Mouse (Mus musculus) right cerebral cortex, postnatal 14 days (tissue): Measurements from ENCODE around the gene Fam198b.

Experiments
- DNase-seq: peaks from one replicate; pipeline ENCODE4 v3.0.0; 2022

The Fam198b gene

DNA sequence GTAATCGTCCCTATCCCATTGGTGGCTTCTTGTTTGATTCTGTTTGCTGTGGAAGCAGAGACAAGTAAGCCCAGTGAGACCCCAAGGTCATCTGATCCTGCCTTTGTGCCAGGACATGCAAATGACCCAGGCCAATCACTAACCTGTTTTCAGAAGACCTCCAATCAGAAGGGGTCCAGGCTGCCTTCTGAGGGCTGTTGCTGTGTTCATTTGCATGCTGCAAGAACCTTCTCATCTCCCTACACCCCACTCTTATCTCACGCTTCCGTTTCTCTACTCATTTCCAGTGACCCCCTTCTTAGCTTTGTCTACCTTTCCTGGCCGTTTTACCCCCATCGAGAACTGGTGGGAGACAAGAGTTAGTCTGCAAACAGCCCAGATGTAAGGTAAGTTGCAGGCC, at the start of gene Fam198b:
TSS of gene Fam198b (plus strand) at position 229 of the 400 bp plus-strand sequence.
- no peak for DNase-seq

DNA sequence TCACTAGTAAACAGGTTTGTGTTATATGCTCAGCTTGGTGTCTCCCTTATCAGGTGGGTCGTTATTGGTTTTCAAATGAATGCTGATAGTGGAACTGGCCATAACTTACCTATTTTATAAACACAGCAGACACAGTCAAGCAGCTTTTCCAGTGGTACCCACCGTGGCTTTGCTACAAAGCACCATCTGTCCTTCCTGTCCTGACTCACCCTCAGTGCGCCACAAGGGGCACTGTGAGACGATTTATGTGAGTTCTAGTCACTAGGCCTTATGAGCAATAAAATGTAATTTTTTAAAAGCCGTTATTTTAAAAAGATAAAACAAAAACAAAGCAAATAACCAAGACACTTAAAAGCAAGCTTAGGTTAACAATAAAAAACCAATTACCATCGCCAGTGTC, 45.6 kb upstream of the Fam198b start:
- DNase-seq: no peak

DNA sequence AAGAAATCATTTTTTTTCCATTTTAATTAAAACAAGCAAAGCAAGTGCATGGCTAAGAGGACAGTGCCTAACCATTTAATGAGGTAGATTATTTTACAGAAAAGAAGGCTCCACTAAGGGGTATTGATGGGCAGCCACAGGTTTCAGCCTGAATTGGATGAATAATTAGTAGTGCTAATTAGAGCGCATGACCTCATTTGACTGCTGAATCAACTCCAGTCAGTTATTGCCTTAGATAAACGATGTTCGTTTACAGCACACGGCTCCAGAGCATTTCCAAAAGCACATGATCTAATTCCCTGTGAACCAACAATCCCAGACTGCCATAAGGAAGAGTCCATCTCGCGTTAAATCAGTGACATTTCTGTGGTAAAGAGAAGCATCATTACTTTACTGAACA, 42.9 kb upstream of the Fam198b start:
- no peak for DNase-seq

DNA sequence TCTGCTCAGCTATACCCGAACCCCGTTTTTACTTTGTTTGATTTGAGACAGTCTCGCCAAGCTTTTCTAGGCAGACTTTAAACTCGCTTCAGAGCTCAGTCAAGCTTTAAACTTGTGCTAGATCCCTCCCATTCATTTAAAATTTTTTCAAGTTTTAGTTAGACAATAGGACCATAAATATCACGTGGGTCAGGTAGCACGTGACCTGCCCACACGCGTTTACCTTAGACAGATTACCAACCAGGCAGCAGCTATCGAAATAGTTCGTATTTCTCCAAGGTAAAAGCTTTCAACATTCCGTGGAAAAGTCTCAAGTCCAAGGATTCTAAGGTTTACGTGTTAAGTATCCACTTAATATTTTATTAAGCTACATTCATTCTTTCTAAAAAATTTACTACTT, 42.2 kb upstream of the Fam198b start:
- DNase-seq: no peak

DNA sequence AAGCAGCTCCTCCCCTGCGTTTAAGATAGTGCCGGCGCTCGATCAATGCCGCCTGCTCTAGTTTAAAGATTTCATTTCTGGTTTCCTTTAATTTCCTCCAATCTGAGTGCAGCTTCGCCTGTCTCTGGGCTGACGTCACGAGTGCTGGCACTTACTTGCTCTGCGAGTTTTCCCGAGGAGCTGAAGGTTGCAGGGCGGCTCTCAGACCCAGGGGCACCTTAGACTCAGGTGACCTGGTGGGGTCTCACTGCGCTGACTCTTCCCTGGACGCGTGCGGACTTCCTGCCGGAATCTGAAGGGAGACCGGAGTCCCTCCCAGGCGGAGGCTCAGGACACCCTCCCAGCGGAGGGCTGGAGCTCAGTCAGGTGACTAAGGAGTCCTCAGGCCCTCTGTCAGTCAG, 41.7 kb upstream of the Fam198b start:
- peak; percentile 59 for DNase-seq

DNA sequence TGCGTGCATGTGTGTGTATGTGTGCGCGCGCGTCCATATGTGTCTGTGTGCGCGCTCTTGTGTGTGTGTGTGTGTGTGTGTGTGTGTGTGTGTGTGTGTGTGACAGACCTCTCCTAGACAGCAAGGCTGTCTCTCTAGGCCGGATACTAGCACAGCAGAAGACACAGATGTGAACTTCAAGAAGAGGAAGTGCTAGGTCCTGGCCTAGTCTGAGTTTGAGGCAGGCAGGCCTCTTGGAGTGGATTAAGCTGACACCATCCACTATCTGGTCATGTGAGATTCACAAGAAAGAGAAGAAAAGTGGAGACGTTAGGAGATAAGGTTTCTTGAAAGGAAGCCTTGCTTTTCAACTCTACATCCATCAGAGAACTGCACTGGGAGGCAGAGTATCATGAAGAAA, 40.3 kb upstream of the Fam198b start:
- no peak for DNase-seq

DNA sequence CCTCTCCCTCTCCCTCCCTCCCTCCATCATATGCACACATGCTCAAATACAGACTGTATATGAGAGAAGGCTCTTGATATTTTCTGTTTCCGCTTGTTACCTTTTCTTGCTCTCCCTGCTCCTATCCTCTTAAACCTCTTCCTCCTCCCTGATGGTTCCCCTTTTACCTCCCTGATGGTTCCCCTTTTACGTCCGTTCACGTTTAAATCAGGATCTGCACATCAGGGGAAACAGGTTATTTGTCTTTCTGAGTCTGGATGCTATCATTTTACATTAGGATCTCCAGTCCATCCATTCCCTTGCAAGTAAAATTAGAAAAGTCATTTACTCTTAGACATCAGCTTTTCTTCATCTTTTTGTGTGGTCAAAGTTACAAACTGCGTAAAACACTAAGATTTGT, 37.7 kb upstream of the Fam198b start:
- no peak for DNase-seq

DNA sequence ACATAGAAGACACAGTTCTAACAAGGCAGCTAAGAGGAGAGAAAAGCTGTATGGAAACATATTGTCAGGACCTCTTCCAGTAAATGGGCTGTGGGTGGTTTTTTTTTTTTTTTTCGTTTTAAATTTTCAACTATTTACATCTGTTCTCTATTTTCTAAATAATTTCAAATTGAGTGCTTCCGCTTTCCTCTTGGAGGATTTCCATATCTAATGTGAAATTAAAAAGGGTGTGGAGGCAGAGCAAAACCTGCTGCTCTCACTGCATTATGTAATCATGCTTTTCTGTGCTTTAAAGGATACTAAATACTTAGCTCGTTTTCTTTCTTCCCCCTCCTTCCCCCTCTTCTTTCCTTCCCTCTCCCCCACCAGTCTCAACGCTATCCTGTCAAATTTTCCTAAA, 35.5 kb upstream of the Fam198b start:
- DNase-seq: no peak

DNA sequence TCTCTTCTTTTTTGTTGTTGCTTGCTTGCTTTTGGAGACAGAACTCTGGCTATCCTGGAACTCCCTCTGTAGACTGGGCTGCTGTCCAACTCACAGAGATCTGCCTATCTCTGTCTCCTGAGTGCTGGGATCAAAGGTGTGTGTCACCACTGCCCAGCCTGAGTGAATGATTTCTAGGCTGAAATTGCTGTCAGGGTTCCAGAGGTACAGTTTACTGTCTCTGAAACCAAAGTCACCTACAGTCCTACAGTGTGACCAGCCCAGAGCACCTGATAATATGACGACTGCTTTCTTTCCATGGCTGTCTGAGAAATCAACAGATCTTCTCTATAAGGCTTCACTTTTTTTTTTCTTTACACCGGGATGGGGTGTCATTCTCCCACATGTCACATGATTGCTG, 34.7 kb upstream of the Fam198b start:
- no peak for DNase-seq

DNA sequence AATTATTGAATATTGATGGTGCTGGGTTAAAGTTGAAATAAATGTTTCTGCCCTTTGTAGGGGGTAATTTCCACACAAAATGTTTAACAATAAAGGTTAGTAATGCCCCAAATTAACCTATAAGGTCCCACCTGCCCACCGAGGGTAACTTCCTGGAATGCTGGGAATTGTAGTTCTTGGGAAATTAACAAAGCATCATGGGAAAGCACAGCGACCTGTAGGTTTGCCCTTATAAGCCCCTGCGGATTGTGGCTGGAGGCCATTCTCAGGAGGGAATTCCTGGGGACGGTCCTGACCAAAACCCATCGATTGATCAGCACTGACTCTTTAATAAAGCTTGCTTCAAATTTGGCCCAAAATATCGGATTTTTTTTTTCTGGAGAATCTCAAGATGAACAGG, 33.7 kb upstream of the Fam198b start:
- DNase-seq: no peak

DNA sequence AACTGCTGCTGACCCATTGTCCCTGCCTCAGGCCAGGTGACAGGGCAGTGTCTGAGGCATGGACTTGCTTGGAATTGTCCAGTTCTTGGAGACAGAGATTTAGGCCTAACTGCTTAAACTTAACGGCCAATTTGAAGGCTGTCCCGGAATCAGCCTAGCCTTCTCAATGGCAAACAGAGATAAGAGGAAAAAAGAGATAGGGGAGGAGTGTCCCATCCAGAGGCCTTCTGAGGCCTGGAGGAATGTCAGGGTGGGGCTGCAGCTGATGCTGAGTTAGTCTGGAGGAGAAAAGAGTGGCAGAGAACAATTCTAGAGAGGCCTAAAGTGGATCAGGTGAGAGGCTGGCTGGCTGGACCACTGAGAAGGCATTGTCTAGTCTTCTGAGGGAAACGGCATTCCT, 32.2 kb upstream of the Fam198b start:
- DNase-seq: no peak

DNA sequence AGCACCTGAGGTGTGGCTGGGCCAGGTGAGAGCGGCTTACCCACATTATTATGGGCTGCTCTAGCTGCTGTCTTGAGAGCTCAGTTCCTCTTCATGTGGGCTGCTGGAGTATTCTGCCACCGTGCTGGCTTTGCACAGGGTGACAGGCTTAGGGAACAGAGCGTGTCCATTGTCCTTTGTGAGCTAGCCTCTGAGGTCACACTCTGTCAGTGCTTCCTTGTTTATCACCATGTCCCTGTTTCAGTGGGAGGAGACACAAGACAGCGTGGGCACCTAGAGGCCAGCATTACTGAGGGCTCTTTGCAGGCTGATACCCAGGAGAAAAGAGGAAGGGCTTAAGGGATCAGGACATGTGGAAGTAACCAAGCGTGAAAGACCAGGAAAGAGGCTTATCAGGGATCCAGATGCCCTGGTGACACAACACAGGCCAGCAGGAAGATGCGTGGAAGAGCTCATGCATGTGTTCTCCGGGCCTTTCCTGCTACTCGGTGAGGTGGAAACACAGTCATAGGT, 31.6 kb upstream of the Fam198b start, which contains the start of gene Tmem144:
TSS of gene Tmem144 (minus strand) at position 120 of the 513 bp plus-strand sequence.
- DNase-seq: no peak

DNA sequence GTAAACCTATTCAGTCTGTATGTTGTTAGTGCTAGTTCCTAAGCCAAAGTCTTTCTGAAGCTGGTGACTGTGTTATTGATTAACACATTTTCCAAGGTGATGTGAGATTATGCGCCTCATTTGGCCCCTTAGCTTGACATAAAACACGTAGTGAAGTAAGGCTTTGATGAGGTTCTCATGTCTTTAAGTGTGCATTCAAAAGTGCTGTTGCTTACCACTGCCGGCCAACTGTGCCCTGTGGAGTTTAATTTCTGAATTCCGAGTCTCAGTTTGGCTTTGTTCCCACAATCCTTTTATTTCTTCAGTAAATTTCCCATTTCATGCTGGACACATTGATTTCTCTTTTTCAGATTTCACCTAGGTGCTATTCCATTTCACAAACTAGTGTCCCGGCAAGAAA, 26.6 kb upstream of the Fam198b start:
- no peak for DNase-seq

DNA sequence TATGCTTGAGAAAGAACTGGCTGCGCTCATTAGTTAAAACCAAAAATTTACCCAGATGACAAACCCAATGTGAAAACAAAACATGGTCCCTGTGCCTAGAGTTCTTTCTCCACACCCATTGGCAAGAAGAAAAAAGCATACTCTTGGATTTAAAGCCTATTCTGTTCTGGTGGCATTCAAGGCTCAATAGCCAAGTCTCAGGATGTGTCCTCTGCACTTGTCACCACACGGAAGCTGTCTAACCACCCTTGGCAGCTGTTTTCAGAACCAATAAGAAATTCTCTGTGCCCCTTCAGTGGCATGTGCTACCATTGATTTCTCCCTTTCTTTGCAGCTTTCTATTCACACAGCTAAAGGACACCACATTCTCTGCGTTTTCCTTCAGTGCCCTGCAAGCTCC, 26.1 kb upstream of the Fam198b start:
- no peak for DNase-seq

DNA sequence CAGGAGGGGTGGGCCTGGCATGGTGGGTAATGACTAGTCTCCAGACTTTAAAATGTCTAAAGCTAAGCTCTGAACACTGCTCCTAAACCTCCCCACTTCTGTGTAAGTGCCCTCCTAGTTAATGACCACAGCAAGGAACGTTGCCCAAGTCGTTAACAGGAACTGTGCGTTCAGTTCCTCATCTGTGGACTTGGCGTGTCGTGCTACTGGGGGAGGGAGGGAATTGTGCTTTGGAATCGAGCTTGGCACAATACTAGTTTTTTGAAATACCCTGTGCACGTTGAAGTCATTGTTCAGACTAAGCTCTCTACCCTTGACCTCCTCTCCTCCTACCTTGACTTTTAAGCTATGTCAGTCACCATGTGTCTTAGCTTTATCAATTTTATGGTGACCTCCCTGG, 19.5 kb upstream of the Fam198b start:
- DNase-seq: no peak

DNA sequence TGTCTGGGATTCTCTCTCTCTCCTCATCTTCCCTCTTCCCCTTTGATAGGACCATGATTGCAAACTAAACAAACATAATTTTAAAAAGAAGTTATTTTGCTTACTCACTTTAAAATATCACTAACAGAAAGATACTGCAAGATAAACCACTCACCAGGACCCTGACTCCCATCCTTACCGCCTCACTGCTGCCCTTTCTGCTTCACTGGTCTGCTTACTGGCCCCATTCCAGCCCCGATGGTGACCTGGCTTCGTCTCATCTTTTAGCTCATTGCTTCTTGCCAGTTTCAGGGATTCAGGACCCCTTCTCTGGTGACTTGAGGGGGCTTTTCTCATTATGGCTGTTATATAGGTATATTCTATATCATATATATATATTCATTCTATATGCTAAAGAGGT, 18.2 kb upstream of the Fam198b start:
- DNase-seq: no peak

DNA sequence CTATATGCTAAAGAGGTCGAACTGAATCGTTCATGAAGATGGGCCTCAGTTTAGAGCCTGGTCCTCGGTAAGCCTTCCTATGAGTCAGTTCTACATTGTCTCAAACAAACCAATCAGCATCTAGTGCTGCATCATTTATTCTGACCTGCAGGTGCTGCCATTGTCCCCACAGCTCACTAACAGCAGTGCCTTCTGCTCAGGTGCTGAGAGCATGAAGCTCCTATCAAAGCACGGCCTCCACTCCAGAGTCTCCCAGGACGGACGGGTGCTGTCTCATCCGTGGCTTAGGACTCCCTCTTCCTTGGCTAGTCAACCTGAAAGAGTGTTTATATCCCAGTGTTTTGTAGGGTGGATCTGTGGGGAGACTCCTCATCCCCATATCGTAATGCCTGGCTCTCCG, 17.8 kb upstream of the Fam198b start:
- DNase-seq: no peak

DNA sequence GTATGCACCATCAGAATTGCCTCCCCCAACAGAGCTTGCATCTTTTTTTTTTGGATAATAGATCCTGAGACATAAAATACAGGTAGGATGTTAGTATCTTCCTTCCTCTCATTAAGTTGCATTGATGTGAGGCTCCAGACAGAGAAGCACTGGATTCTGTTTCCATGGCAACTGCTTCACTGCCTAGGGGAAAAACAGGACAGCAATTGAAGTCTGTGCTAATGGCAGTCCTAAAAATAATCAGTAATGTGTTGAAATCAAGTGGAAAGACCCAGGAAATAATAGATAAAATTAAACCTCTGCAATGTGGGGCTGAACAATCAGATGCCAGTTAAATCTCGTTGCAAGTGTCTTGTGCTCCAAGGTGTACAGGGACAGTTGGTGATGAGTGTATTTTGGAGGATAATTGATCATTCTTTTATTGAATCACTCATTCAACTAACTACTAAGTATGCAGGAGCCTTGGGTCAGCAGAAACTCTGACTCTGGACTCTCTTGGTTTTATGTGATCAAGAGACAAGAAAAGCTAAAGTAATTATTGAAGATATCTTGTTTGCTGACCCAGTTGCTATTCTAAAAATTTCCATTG, 17.1 kb upstream of the Fam198b start:
- no peak for DNase-seq

DNA sequence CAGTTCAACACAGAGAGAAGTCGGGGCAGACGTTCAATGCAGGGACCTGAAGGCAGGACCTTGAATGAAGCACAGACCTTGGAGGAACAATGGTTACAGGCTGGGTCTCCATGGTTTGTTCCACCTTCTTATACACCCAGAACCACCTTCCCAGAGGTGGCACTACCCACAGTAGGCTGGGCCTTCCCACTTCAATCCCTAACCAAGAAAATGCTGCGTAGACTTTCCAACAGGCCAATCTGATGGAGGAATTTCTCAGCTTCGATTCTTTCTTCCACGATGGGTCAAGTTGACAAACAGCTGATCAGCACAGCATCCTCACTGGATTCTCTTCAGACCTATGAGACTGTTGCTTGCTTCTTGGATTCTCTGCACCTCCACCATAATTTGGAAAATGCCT, 8.9 kb upstream of the Fam198b start:
- no peak for DNase-seq

DNA sequence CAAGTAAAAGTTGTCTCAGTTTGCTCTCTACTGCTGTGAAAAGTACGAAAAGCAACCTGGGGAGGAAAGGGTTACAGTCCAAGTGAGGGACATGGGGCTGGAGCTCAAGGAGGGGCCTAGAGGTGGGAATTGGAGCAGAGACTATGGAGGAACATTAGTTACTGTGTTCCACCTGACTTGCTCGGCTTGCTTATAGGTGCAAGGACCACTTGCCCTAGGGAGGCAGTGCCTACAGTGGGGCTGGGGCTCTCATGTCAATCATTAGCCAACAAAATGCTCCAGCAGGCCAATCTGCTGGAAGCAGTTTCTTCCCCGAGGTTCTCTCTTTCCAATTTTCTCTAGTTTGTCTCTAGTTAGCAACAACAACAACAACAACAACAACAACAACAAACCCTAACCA, 6.0 kb upstream of the Fam198b start:
- DNase-seq: no peak

DNA sequence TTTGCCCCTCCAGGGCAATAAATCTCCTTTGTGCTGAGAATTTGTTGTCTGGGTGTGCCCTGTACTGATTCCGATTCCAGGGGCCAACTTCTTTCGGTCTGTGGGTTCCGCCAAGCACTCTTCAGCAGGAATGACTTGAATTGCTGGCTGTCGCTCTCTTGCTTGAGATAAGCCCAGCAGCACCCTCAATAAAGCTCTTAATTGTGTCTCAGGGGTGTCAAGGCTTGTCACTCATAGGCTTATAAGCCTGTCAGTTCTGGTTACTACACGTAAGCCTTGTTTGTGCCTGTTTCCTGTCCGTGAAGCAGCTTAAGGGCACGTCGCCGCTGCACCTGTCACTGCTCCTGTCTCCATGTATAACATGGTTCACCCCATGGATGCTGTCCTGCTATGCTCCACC, 5.1 kb upstream of the Fam198b start:
- no peak for DNase-seq

DNA sequence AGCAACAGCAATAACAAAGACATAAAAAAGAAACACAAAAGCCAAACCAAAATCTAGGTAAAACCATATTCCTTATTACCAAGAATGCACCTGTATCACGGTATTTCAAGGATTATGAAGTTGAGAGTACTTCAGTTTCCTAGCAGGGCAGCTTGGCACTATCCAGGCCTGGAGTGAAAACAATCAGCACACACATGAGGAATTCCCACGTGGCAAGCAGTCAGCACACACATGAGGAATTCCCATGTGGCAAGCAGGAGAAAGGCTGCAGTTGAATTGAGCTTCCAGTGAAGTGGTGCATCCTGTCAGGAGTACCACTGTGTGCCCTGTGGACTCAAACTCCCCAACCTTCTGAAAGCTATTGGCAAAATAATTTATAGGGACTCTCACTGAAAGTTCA, 2.7 kb upstream of the Fam198b start:
- no peak for DNase-seq

DNA sequence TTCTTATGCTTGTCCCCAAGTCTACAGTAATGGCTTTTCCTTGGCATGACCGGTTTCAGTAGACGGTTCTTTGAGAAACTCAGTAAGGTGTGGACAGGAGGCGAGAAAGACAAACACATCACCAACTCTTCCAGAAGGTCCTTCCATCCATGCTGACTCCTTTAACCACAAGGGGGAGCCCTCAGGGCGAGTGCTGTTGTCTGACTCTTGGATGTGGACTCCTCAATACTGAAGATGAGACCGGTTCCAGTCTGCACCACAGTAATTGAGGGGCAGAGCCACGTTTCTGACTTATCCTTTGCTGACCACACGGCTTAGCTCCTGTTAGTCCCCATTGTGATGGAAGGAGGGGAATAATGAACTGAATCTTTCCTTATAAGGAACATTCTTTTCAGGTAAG, 1.2 kb upstream of the Fam198b start:
- DNase-seq: peak; percentile 64

DNA sequence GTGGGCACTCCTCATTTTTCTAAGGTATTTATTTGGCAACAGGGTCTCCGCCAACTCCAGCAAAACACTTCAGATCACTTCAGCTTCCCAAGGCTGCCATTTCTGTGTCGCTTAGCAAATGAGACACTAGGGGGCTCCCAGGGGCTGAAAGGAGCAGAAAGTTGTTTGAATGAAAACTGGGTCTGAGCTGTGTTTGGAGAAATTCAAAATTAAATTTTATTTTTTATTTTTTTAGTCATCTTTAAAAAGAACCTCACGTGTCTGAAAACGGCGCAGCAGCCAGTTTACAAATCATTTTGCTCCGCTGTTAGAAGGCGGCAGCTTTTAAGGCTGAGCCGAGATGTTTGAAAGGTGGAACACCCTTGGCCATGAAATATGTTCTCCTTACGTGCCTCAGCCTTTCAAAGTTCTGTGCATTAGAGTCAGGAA, 442 bp downstream of the Fam198b start:
- peak; percentile 69 for DNase-seq

DNA sequence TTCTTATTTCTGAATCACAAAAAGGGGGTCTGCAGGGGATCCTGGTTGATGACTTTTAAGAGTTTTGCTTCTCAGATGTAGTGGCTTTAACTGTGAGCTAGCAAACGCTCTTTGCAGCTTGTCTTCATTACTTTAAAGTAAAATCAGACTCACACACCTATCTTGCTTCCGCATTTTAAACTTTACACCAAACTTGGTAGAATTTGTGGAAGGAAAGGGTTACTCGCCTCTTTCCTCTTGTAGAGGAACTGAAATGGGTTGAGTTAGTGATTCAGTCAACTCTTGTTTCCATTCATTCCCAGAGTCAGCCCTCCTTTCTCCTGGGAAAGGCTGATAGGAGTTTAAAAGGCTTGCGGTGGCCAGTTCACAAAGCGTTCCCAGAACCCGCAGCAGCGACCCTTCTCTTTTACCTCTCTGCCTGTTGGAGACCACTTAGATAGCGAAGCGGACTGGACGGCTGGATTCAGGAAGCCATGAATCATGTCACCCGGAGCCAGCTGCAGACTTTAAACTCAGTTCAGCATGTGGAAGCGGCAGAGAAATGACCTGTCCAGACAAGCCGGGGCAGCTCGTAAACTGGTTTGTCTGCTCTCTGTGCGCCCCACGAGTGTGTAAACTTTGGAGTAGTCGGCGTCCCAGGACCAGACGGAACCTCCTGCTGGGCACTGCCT, 1.5 kb downstream of the Fam198b start:
- DNase-seq: no peak
